Mouse (Mus musculus) cortical plate, adult 2 months (tissue): ENCODE results near the gene Gm4737.

Source experiments
- CTCF ChIP-seq: fragments of 200-500 bp; IDR thresholded peaks from 2 replicates; pipeline ENCODE4 v1.5.1; 2011; ENCODE audit warnings: mild to moderate bottlenecking, control low read depth, low read length; ENCODE audit not compliant: insufficient read depth; ENCODE audit errors: extremely low read depth
- POLR2A ChIP-seq: fragments of 200-500 bp; IDR thresholded peaks from 2 replicates; pipeline ENCODE4 v1.6.1; 2011; ENCODE audit warnings: mild to moderate bottlenecking, low read length, control low read depth; ENCODE audit not compliant: insufficient read depth; ENCODE audit errors: extremely low read depth

DNA sequence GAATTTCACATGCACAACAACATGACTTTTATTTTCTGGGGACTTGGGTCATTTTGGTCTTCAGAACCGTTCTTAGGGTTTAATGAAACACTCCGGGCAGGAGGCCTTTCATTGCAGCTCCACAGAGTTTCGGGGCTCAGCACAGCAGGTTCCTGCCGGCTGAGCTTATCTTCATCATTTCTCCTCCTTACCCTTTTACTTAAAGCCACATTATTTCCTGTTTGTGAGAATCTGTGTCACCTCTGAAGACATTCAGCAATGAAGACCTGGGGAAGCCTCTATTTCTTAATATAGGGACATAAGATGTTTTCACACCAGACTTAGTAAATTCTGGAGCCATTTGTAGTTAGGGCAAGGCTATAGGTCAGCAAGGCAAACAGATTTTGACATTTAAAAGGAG is 47.4 kb downstream of the Gm4737 start:
- TF ChIP-seq CTCF = no peak
- no peak for TF ChIP-seq POLR2A
